Mouse (Mus musculus): ENCODE results near the gene Dcps.

DNA sequence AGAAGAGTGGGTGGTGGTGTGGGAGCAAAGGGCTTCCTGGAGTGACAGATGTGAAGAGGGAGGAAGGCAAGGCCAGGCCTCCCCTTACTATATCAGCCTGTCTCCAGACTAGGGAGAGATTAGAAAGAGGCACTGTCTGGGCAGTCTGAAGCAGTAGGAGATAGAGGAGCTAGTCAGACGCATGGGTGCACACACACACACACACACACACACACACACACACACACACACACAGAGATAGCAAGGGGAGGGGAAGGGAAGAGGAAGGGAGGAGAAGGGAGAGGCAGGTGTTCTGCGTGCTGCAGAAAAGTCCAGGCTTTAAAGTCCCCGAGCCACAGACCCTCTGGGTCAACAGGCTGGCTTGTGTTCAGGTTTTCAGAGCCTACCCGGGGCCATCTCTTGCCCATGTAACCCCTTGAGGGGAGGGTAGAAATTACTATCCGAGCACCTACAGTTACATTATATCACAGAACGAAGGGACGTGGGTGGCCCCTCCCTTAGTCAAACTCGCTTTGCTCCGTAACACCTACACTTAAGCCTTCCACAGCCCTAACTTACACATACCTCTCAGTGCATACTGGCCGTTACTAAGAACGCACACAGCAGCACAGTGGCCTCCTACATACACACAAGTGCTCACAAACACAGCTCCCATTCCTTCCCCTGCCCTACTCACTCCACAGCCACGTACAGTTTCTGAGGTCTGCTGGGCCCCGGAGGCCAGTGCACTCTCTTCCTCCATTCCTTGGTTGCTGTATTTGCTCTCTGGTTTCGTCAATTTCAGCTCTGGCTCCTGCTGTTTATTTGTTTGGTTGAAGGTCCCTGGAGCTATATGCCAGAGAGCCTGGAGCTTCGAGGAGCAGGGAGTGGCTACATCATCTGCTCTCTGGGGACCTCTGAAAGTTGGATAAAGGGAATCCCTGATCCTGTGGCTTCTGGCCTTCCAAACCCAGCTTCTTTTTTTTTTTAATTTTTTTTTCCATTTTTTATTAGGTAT lies 69.7 kb downstream of the Dcps start:
- TF ChIP-seq CTCF (IDR thresholded peaks at IDR 0.05; ENCODE audit: low read depth): no peak
- TF ChIP-seq EP300 (optimal IDR thresholded peaks at IDR 0.05): no peak

Measured in stomach, postnatal 0 days (tissue).